In the genomic region with DNA sequence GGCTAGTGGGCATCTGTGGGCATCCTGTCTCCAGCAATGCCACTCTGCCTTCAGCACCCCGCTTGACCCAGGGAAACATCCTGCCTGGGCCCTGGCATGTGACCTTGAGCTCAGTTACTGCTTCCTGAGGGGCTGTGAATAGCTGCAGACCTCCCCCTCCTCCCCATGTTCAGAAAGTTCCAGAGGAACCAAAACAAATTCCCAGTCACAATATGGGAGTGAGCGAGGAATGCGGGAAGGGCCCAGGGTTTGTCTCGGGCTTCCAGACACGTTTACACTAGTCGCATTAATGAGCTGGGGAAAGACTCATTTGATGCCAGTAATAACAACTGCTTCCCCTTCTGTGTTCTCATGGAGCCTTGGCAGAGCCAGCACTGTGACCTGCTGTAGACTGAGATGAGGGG, we compare ENCODE assay signal across 8 mouse cellular contexts.
DNase-seq lines count a peak whose midpoint lies in the region; ATAC-seq and TF ChIP-seq lines count a peak whose summit lies in the region.
"Had no signal": no experiment of that assay in that cellular context is flagged by ENCODE, and none has a peak within 500 bp of the region (broad histone marks: within the 10 kb centered on the region; RNA-seq: fewer than 3 reads in every experiment).

No protein-coding gene starts in this region.

- DNase-seq in ovary, adult 18-20 months (ENCODE audit: low spot score): peak; percentile 50
- DNase-seq in ovary, postnatal 14 days (ENCODE audit: low spot score): no peak
- peak; percentile 84 for DNase-seq in kidney, postnatal 0 days (ENCODE audit: low spot score)
- no peak for DNase-seq in adrenal gland, postnatal 10 days
- no peak for DNase-seq in thymus, postnatal 14 days

- no peak for TF ChIP-seq CTCF in kidney, postnatal 0 days (IDR thresholded peaks at IDR 0.05; ENCODE audit: low read depth)

- H3K27ac ChIP-seq in heart, embryonic 11.5 days (ENCODE audit: low read depth, low read length): no peak overlapping the region; the same call in 1 of the 2 replicates
- peak overlapping the region; percentile 72 for H3K27ac ChIP-seq in kidney, postnatal 0 days
- H3K27ac ChIP-seq in stomach, embryonic 16.5 days (ENCODE audit: low read length): peak overlapping the region; percentile 39; the same call in 1 of the 2 replicates
- H3K27ac ChIP-seq: liver, embryonic 15.5 days had no signal

- no peak overlapping the region for H3K4me3 ChIP-seq in heart, embryonic 11.5 days (ENCODE audit: low read depth, low read length)
- H3K4me3 ChIP-seq in kidney, postnatal 0 days (replicated peaks; ENCODE audit: low read depth, low read length): no peak overlapping the region
- no peak overlapping the region for H3K4me3 ChIP-seq in stomach, embryonic 16.5 days (replicated peaks; ENCODE audit: low read length)
- H3K4me3 ChIP-seq: liver, embryonic 15.5 days had no signal

- H3K9me3 ChIP-seq in heart, embryonic 11.5 days (replicated peaks; ENCODE audit: control insufficient read depth, low read length): no peaks in the 10 kb centered on the region
- no peaks in the 10 kb centered on the region for H3K9me3 ChIP-seq in kidney, postnatal 0 days (replicated peaks; ENCODE audit: low read length)
- H3K9me3 ChIP-seq in stomach, embryonic 16.5 days (replicated peaks; ENCODE audit: control insufficient read depth, low read length): no peaks in the 10 kb centered on the region
- H3K9me3 ChIP-seq: liver, embryonic 15.5 days had no signal

- H3K36me3 ChIP-seq in heart, embryonic 11.5 days (ENCODE audit: control insufficient read depth, insufficient read depth, low read length): no peaks in the 10 kb centered on the region
- no peaks in the 10 kb centered on the region for H3K36me3 ChIP-seq in kidney, postnatal 0 days (ENCODE audit: insufficient read depth, low read length)
- no peaks in the 10 kb centered on the region for H3K36me3 ChIP-seq in stomach, embryonic 16.5 days (ENCODE audit: control insufficient read depth, insufficient read depth, low read length)
- H3K36me3 ChIP-seq: liver, embryonic 15.5 days had no signal

- H3K9ac ChIP-seq in heart, embryonic 11.5 days (ENCODE audit: low read depth, low read length): no peak overlapping the region
- H3K9ac ChIP-seq in kidney, postnatal 0 days (ENCODE audit: low read depth, low read length): no peak overlapping the region
- H3K9ac ChIP-seq in stomach, embryonic 16.5 days (ENCODE audit: low read length): no peak overlapping the region
- H3K9ac ChIP-seq: liver, embryonic 15.5 days had no signal

- no peak overlapping the region for H3K4me2 ChIP-seq in heart, embryonic 11.5 days
- no peak overlapping the region for H3K4me2 ChIP-seq in kidney, postnatal 0 days (ENCODE audit: low read length)
- H3K4me2 ChIP-seq in stomach, embryonic 16.5 days (ENCODE audit: low read depth, low read length): no peak overlapping the region
- H3K4me2 ChIP-seq: liver, embryonic 15.5 days had no signal

- ATAC-seq in heart, embryonic 11.5 days (replicated peaks; ENCODE audit: insufficient number of reproducible peaks, low FRiP score, low TSS enrichment): peak; percentile 36; the same call in 1 of the 2 replicates
- ATAC-seq in kidney, postnatal 0 days (replicated peaks; ENCODE audit: low FRiP score, low read depth): no peak
- no peak for ATAC-seq in stomach, embryonic 16.5 days (ENCODE audit: insufficient read depth, low FRiP score)

- H3K27me3 ChIP-seq in heart, embryonic 11.5 days (ENCODE audit: control insufficient read depth, insufficient read depth, low read length): no peaks in the 10 kb centered on the region
- H3K27me3 ChIP-seq in kidney, postnatal 0 days (ENCODE audit: insufficient read depth, low read length): no peaks in the 10 kb centered on the region
- H3K27me3 ChIP-seq in stomach, embryonic 16.5 days (ENCODE audit: control insufficient read depth, insufficient read depth, low read length): no peaks in the 10 kb centered on the region
- H3K27me3 ChIP-seq: liver, embryonic 15.5 days had no signal

- WGBS in heart, embryonic 11.5 days (ENCODE audit: insufficient replicate concordance): 33% methylated on average over 6 of the region's 6 CpGs
- WGBS in kidney, postnatal 0 days: 25% methylated on average over 6 of the region's 6 CpGs
- 43% methylated on average over 6 of the region's 6 CpGs for whole genome bisulfite sequencing in stomach, embryonic 16.5 days

- no peaks in the 10 kb centered on the region for H3K4me1 ChIP-seq in heart, embryonic 11.5 days (ENCODE audit: control insufficient read depth, insufficient read depth, low read length)
- peaks cover 14% of the 10 kb centered on the region for H3K4me1 ChIP-seq in kidney, postnatal 0 days (replicated peaks; ENCODE audit: insufficient read depth, low read length)
- H3K4me1 ChIP-seq in stomach, embryonic 16.5 days (ENCODE audit: control insufficient read depth, insufficient read depth, low read length): no peaks in the 10 kb centered on the region

Comparison
In these comparisons a context has a peak if more than half of its experiments do, and no peak if none do; other contexts are left out.
1. DNase-seq: peak in ovary, adult 18-20 months (single experiment) and kidney, postnatal 0 days (single experiment); none in ovary, postnatal 14 days (single experiment), adrenal gland, postnatal 10 days (single experiment) and thymus, postnatal 14 days (single experiment).